Mouse (Mus musculus): ENCODE measurements around the gene Kcng4.

DNA sequence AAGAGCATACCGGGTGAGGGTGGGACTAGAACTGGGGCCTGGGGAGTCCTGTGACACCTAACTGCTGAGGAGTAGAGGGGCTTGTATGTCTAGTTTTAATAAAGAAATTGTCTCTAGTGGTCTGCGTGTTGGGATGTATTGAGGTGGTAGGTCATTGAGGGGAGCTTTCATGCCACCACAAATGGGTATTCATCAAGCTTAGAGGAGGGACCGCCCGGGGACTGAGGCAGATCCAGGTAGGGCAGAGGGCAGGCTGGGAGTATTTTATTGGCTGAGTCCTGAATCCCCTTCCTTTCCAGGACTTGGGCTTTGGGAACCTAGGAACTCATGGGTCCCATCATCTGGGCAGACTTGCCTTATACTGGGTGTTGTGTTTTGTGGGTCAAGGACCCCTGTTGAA, 18.7 kb downstream of the Kcng4 start:
- TF ChIP-seq CTCF (IDR thresholded peaks at IDR 0.05; ENCODE audit: control insufficient read depth, insufficient read depth, insufficient read length) (no peak), MAX (IDR thresholded peaks at IDR 0.05) (no peak)

All from C2C12 (cell line).